Mouse (Mus musculus): ENCODE results near the gene Pde10a. TPM values are rescaled to one million over a fixed set of nuclear protein-coding genes. Genes with fewer than 3 reads are reported as not detected.

Pde10a gene
- total RNA-seq, 1 experiment: 2.6 TPM

DNA sequence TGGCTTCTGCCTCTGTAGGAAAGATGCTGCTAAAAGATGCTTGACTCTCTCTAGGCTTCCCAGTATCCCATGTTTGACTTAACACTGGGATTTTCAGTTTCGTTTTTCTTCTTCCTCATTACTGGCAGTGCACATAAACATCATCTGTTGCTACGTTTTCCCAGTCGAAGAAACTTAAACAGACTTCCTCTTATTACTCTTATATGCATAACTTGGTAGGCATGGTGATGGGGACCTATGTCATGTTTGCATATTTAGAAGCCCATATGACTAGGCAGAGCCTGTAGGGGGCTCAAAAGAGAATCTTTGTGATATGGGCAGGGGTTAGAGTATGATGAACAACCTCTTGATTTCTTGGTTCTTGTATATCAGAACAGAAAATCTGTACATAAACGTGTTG, 224.3 kb downstream of the Pde10a start:
- H3K4me3 ChIP-seq (ENCODE audit: insufficient read depth in 1 of 2, low read depth in 1 of 2, low read length in 2 of 2, poor library complexity in 1 of 2, severe bottlenecking in 1 of 2): no peak overlapping the region
- no peak for TF ChIP-seq HCFC1 (IDR thresholded peaks at IDR 0.05; ENCODE audit: borderline replicate concordance, insufficient read depth, low read length)
- no peak for TF ChIP-seq MAFK (IDR thresholded peaks at IDR 0.05; ENCODE audit: insufficient read depth, low read depth, low read length)
- TF ChIP-seq ZNF384 (IDR thresholded peaks at IDR 0.05; ENCODE audit: low read depth, low read length): no peak
- no peak for TF ChIP-seq CHD2 (IDR thresholded peaks at IDR 0.05; ENCODE audit: low read depth, low read length)
- no peak for TF ChIP-seq ZC3H11A (IDR thresholded peaks at IDR 0.05; ENCODE audit: borderline replicate concordance, low read depth, low read length)
- H3K9me3 ChIP-seq (ENCODE audit: control insufficient read depth, insufficient read depth, low read depth, low read length): no peaks in the 10 kb centered on the region
- no peak overlapping the region for H3K9ac ChIP-seq (ENCODE audit: insufficient read depth, low read depth, low read length, poor library complexity, severe bottlenecking)
- H3K4me1 ChIP-seq (ENCODE audit: control insufficient read depth in 2 of 2, insufficient read depth in 2 of 2, low read length in 2 of 2, poor library complexity in 1 of 2): no peaks in the 10 kb centered on the region
- H3K27ac ChIP-seq (ENCODE audit: insufficient read depth, low read depth, low read length, poor library complexity, severe bottlenecking): no peak overlapping the region
- in situ Hi-C loops (cut with MboI; ENCODE audit: low sequenced_read_pairs in 2 of 2, unreplicated experiment in 2 of 2): no loop called here
- no peaks in the 10 kb centered on the region for H3K36me3 ChIP-seq (ENCODE audit: control insufficient read depth, insufficient read depth, low read length, poor library complexity, severe bottlenecking)
- no peak for DNase-seq (ENCODE audit: low read depth, low spot score)

- TF ChIP-seq ZNF384 (IDR thresholded peaks at IDR 0.05; ENCODE audit: low read depth, low read length) (no peak), MAFK (IDR thresholded peaks at IDR 0.05; ENCODE audit: insufficient read depth, low read depth, low read length) (no peak), ZC3H11A (IDR thresholded peaks at IDR 0.05; ENCODE audit: borderline replicate concordance, low read depth, low read length) (no peak)
- Histone ChIP-seq H3K4me1 (ENCODE audit: control insufficient read depth in 2 of 2, insufficient read depth in 2 of 2, low read length in 2 of 2, poor library complexity in 1 of 2) (no peaks in the 10 kb centered on the region), H3K36me3 (ENCODE audit: control insufficient read depth, insufficient read depth, low read length, poor library complexity, severe bottlenecking) (no peaks in the 10 kb centered on the region), H3K27ac (ENCODE audit: insufficient read depth, low read depth, low read length, poor library complexity, severe bottlenecking) (no peak overlapping the region), H3K4me3 (ENCODE audit: insufficient read depth in 1 of 2, low read depth in 1 of 2, low read length in 2 of 2, poor library complexity in 1 of 2, severe bottlenecking in 1 of 2) (no peak overlapping the region), H3K9ac (ENCODE audit: insufficient read depth, low read depth, low read length, poor library complexity, severe bottlenecking) (no peak overlapping the region), H3K9me3 (ENCODE audit: control insufficient read depth, insufficient read depth, low read depth, low read length) (no peaks in the 10 kb centered on the region)
- no peak for DNase-seq (ENCODE audit: low read depth, low spot score)
- in situ Hi-C loops (cut with MboI; ENCODE audit: low sequenced_read_pairs in 2 of 2, unreplicated experiment in 2 of 2): no loop called here
These were observed 232.4 kb downstream of the Pde10a start for GRCm38 (mm10) chr17:8757576-8757975.

GRCm38 (mm10) chr17:8763248-8763647, 238.1 kb downstream of the Pde10a start:
- in situ Hi-C loops (cut with MboI; ENCODE audit: low sequenced_read_pairs in 2 of 2, unreplicated experiment in 2 of 2): no loop called here
- TF ChIP-seq HCFC1 (IDR thresholded peaks at IDR 0.05; ENCODE audit: borderline replicate concordance, insufficient read depth, low read length): no peak
- no peak for TF ChIP-seq ZC3H11A (IDR thresholded peaks at IDR 0.05; ENCODE audit: borderline replicate concordance, low read depth, low read length)
- TF ChIP-seq ZNF384 (IDR thresholded peaks at IDR 0.05; ENCODE audit: low read depth, low read length): no peak
- TF ChIP-seq MAFK (IDR thresholded peaks at IDR 0.05; ENCODE audit: insufficient read depth, low read depth, low read length): no peak
- TF ChIP-seq CHD2 (IDR thresholded peaks at IDR 0.05; ENCODE audit: low read depth, low read length): no peak
- no peaks in the 10 kb centered on the region for H3K4me1 ChIP-seq (ENCODE audit: control insufficient read depth in 2 of 2, insufficient read depth in 2 of 2, low read length in 2 of 2, poor library complexity in 1 of 2)

GRCm38 (mm10) chr17:8765987-8766576, 240.9 kb downstream of the Pde10a start:
- in situ Hi-C loops (cut with MboI; ENCODE audit: low sequenced_read_pairs in 2 of 2, unreplicated experiment in 2 of 2): no loop called here
- TF ChIP-seq CHD2 (IDR thresholded peaks at IDR 0.05; ENCODE audit: low read depth, low read length) (no peak), HCFC1 (IDR thresholded peaks at IDR 0.05; ENCODE audit: borderline replicate concordance, insufficient read depth, low read length) (no peak), ZNF384 (IDR thresholded peaks at IDR 0.05; ENCODE audit: low read depth, low read length) (no peak), MAFK (IDR thresholded peaks at IDR 0.05; ENCODE audit: insufficient read depth, low read depth, low read length) (no peak), ZC3H11A (IDR thresholded peaks at IDR 0.05; ENCODE audit: borderline replicate concordance, low read depth, low read length) (no peak)
- no peak overlapping the region for H3K27ac ChIP-seq (ENCODE audit: insufficient read depth, low read depth, low read length, poor library complexity, severe bottlenecking)

More at GRCm38 (mm10) chr17:8763248-8763647, 238.1 kb downstream of the Pde10a start:
- Histone ChIP-seq H3K36me3 (ENCODE audit: control insufficient read depth, insufficient read depth, low read length, poor library complexity, severe bottlenecking) (no peaks in the 10 kb centered on the region), H3K9me3 (ENCODE audit: control insufficient read depth, insufficient read depth, low read depth, low read length) (no peaks in the 10 kb centered on the region), H3K27ac (ENCODE audit: insufficient read depth, low read depth, low read length, poor library complexity, severe bottlenecking) (no peak overlapping the region), H3K9ac (ENCODE audit: insufficient read depth, low read depth, low read length, poor library complexity, severe bottlenecking) (no peak overlapping the region), H3K4me3 (ENCODE audit: insufficient read depth in 1 of 2, low read depth in 1 of 2, low read length in 2 of 2, poor library complexity in 1 of 2, severe bottlenecking in 1 of 2) (no peak overlapping the region)
- no peak for DNase-seq (ENCODE audit: low read depth, low spot score)

DNA sequence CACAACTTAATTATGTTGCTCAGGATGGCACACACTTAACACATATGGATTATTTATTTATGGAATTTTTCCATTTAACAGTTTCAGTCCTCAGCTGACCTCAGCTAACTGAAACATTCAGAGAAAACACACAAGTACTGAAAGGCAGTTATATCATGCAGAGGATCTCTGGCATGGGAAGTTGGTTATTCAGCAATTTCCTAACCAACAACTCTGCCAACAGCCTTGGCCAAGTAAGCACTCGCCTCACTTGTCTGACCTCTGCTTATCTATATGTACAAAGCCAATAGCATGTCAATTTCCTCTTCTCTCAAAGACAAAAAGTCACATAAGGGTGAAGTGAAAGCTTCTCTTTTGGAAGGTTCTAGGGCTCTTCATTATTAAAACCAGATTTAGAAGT, 244.0 kb downstream of the Pde10a start:
- no peak overlapping the region for H3K27ac ChIP-seq (ENCODE audit: insufficient read depth, low read depth, low read length, poor library complexity, severe bottlenecking)
- no peak for TF ChIP-seq HCFC1 (IDR thresholded peaks at IDR 0.05; ENCODE audit: borderline replicate concordance, insufficient read depth, low read length)
- in situ Hi-C loops (cut with MboI; ENCODE audit: low sequenced_read_pairs in 2 of 2, unreplicated experiment in 2 of 2): no loop called here

More at GRCm38 (mm10) chr17:8765987-8766576, 240.9 kb downstream of the Pde10a start:
- H3K4me1 ChIP-seq (ENCODE audit: control insufficient read depth in 2 of 2, insufficient read depth in 2 of 2, low read length in 2 of 2, poor library complexity in 1 of 2): no peaks in the 10 kb centered on the region
- no peak overlapping the region for H3K4me3 ChIP-seq (ENCODE audit: insufficient read depth in 1 of 2, low read depth in 1 of 2, low read length in 2 of 2, poor library complexity in 1 of 2, severe bottlenecking in 1 of 2)
- no peaks in the 10 kb centered on the region for H3K36me3 ChIP-seq (ENCODE audit: control insufficient read depth, insufficient read depth, low read length, poor library complexity, severe bottlenecking)
- H3K9ac ChIP-seq (ENCODE audit: insufficient read depth, low read depth, low read length, poor library complexity, severe bottlenecking): no peak overlapping the region
- no peaks in the 10 kb centered on the region for H3K9me3 ChIP-seq (ENCODE audit: control insufficient read depth, insufficient read depth, low read depth, low read length)
- no peak for DNase-seq (ENCODE audit: low read depth, low spot score)

More for the DNA sequence above, 244.0 kb downstream of the Pde10a start:
- DNase-seq (ENCODE audit: low read depth, low spot score): no peak
- peaks cover 0 to 2% of the 10 kb centered on the region in 2 experiments; a peak in 1 of 4 replicates for H3K4me1 ChIP-seq (ENCODE audit: control insufficient read depth in 2 of 2, insufficient read depth in 2 of 2, low read length in 2 of 2, poor library complexity in 1 of 2)
- no peak overlapping the region for H3K4me3 ChIP-seq (ENCODE audit: insufficient read depth in 1 of 2, low read depth in 1 of 2, low read length in 2 of 2, poor library complexity in 1 of 2, severe bottlenecking in 1 of 2)
- H3K36me3 ChIP-seq (ENCODE audit: control insufficient read depth, insufficient read depth, low read length, poor library complexity, severe bottlenecking): no peaks in the 10 kb centered on the region
- H3K9ac ChIP-seq (ENCODE audit: insufficient read depth, low read depth, low read length, poor library complexity, severe bottlenecking): no peak overlapping the region
- H3K9me3 ChIP-seq (ENCODE audit: control insufficient read depth, insufficient read depth, low read depth, low read length): no peaks in the 10 kb centered on the region

Data from ES-E14 (cell line).